ENCODE assay signal across 8 mouse cellular contexts in genomic region chr6:70790852-70791761, GRCm38 (mm10). TPM values are rescaled to one million over a fixed set of nuclear protein-coding genes. Genes with fewer than 3 reads are reported as not detected.
DNase-seq lines count a peak whose midpoint lies in the region; ATAC-seq and TF ChIP-seq lines count a peak whose summit lies in the region.

No protein-coding gene starts in this region.

- H3K9ac ChIP-seq in forebrain, postnatal 0 days = peak overlapping the region; percentile 76
- peak overlapping the region; percentile 67 for H3K9ac ChIP-seq in kidney, postnatal 0 days (ENCODE audit: low read depth, low read length)

- DNase-seq in right cerebral cortex, postnatal 14 days = peak; percentile 25
- DNase-seq in right cerebral cortex, adult 18-20 months = no peak
- peak; percentile 24 for DNase-seq in adrenal gland, postnatal 25 days
- DNase-seq in forebrain, postnatal 0 days = no peak
- peak; percentile 48 for DNase-seq in kidney, postnatal 0 days (ENCODE audit: low spot score)
- DNase-seq in mesoderm, embryonic 11.5 days (ENCODE audit: low read depth, low spot score) = peak; percentile 36
- peak; percentile 66 for DNase-seq in thymus, postnatal 4 days
- DNase-seq in frontal cortex, postnatal 10 days (ENCODE audit: low spot score in 2 of 2) = no peak

- whole genome bisulfite sequencing in forebrain, postnatal 0 days = 6% methylated on average over 18 of the region's 18 CpGs
- WGBS in kidney, postnatal 0 days = 7% methylated on average over 18 of the region's 18 CpGs

- peaks cover 7% of the 10 kb centered on the region; the same call in 1 of the 2 replicates for H3K4me1 ChIP-seq in forebrain, postnatal 0 days (ENCODE audit: insufficient read depth)
- peaks cover 23% of the 10 kb centered on the region for H3K4me1 ChIP-seq in kidney, postnatal 0 days (replicated peaks; ENCODE audit: insufficient read depth, low read length)

- no peaks in the 10 kb centered on the region for H3K9me3 ChIP-seq in forebrain, postnatal 0 days (ENCODE audit: low read length)
- H3K9me3 ChIP-seq in kidney, postnatal 0 days (replicated peaks; ENCODE audit: low read length) = no peaks in the 10 kb centered on the region

- no peak for TF ChIP-seq CTCF in forebrain, postnatal 0 days (IDR thresholded peaks at IDR 0.05; ENCODE audit: low read depth)
- no peak for TF ChIP-seq CTCF in kidney, postnatal 0 days (IDR thresholded peaks at IDR 0.05; ENCODE audit: low read depth)

- H3K27me3 ChIP-seq in forebrain, postnatal 0 days (ENCODE audit: insufficient read depth, low read length) = no peaks in the 10 kb centered on the region
- no peaks in the 10 kb centered on the region for H3K27me3 ChIP-seq in kidney, postnatal 0 days (ENCODE audit: insufficient read depth, low read length)

- ATAC-seq in forebrain, postnatal 0 days = peak; percentile 32
- peak; percentile 3 for ATAC-seq in kidney, postnatal 0 days (replicated peaks; ENCODE audit: low FRiP score, low read depth)

- peak overlapping the region; percentile 78 for H3K27ac ChIP-seq in forebrain, postnatal 0 days (ENCODE audit: low read depth, low read length)
- peak overlapping the region; percentile 77 for H3K27ac ChIP-seq in kidney, postnatal 0 days

- peaks cover 5% of the 10 kb centered on the region; the same call in 1 of the 2 replicates for H3K36me3 ChIP-seq in forebrain, postnatal 0 days (ENCODE audit: insufficient read depth)
- no peaks in the 10 kb centered on the region for H3K36me3 ChIP-seq in kidney, postnatal 0 days (ENCODE audit: insufficient read depth, low read length)

- H3K4me3 ChIP-seq in forebrain, postnatal 0 days (ENCODE audit: low read depth, low read length) = peak overlapping the region; percentile 87
- H3K4me3 ChIP-seq in kidney, postnatal 0 days (replicated peaks; ENCODE audit: low read depth, low read length) = peak overlapping the region; percentile 68

- peak overlapping the region; percentile 74 for H3K4me2 ChIP-seq in forebrain, postnatal 0 days (ENCODE audit: low read depth)
- H3K4me2 ChIP-seq in kidney, postnatal 0 days (ENCODE audit: low read length) = peak overlapping the region; percentile 86

RNA-seq across cellular contexts. Expression of gene Rpia, which starts 0.9 kb away (rescaled TPM):
- 22.0 and 26.2 TPM in 2 replicates for total RNA-seq in adrenal gland, postnatal 25 days (2021)
- 19.6 and 22.6 TPM in 2 replicates for total RNA-seq in forebrain, postnatal 0 days (2014; rRNA removed)
- polyA plus RNA-seq in forebrain, postnatal 0 days (2015; fragmentation: Nextera tagmentation; extraction: Ambion mirVana) = 0.73 and 1.2 TPM in 2 replicates
- polyA plus RNA-seq in kidney, postnatal 0 days (2015; fragmentation: Nextera tagmentation; extraction: Ambion mirVana) = 2.4 and 2.6 TPM in 2 replicates

RNA-seq across cellular contexts. Expression of gene Eif2ak3, which starts 53.2 kb away (rescaled TPM):
- total RNA-seq in adrenal gland, postnatal 25 days (2021) = 19.1 and 22.6 TPM in 2 replicates
- 22.3 and 23.3 TPM in 2 replicates for total RNA-seq in forebrain, postnatal 0 days (2014; rRNA removed)
- 6.9 and 8.3 TPM in 2 replicates for polyA plus RNA-seq in forebrain, postnatal 0 days (2015; fragmentation: Nextera tagmentation; extraction: Ambion mirVana)
- 12.2 and 12.5 TPM in 2 replicates for polyA plus RNA-seq in kidney, postnatal 0 days (2015; fragmentation: Nextera tagmentation; extraction: Ambion mirVana)

Comparison
In these comparisons a context has a peak if more than half of its experiments do, and no peak if none do; other contexts are left out.
1. DNase-seq: peak in right cerebral cortex, postnatal 14 days (single experiment), adrenal gland, postnatal 25 days (single experiment), kidney, postnatal 0 days (single experiment), mesoderm, embryonic 11.5 days (single experiment) and thymus, postnatal 4 days (single experiment); none in right cerebral cortex, adult 18-20 months (single experiment), forebrain, postnatal 0 days (single experiment) and frontal cortex, postnatal 10 days (0 of 2).